ENCODE assay signal across 18 mouse cellular contexts in the genomic region with DNA sequence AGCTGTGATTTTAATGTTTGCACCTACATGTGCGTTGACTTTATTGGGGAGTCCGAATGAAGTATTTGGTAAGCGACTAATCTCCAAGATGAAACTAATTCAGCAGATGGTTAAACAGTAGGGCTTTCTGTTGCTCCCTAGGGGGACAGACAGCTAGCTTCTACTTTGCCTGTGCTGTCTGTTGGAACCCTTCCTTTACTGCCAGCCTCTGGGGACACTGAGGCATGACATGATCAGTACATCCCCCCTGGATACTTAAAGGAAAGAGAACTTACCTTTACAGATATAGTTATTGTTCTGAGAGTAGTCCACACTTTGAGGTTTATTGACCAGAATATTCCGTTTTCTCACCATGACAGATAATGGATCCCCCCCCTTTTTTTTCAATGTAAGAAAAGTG.
DNase-seq lines count a peak whose midpoint lies in the region; ATAC-seq and TF ChIP-seq lines count a peak whose summit lies in the region.
"Had no signal": no experiment of that assay in that cellular context is flagged by ENCODE, and none has a peak within 500 bp of the region (broad histone marks: within the 10 kb centered on the region; RNA-seq: fewer than 3 reads in every experiment).

No protein-coding gene starts in this region.

- no peaks in the 10 kb centered on the region for H3K36me3 ChIP-seq in midbrain, postnatal 0 days (ENCODE audit: insufficient read depth, low read length)
- no peaks in the 10 kb centered on the region for H3K36me3 ChIP-seq in midbrain, embryonic 15.5 days (replicated peaks)
- no peaks in the 10 kb centered on the region for H3K36me3 ChIP-seq in neural tube, embryonic 15.5 days
- H3K36me3 ChIP-seq: embryonic facial prominence, embryonic 10.5 days; embryonic facial prominence, embryonic 12.5 days; forebrain, embryonic 15.5 days had no signal

- no peaks in the 10 kb centered on the region for H3K9me3 ChIP-seq in midbrain, postnatal 0 days (ENCODE audit: low read length)
- no peaks in the 10 kb centered on the region for H3K9me3 ChIP-seq in midbrain, embryonic 15.5 days
- no peaks in the 10 kb centered on the region for H3K9me3 ChIP-seq in neural tube, embryonic 15.5 days (replicated peaks)
- H3K9me3 ChIP-seq: embryonic facial prominence, embryonic 10.5 days; embryonic facial prominence, embryonic 12.5 days; forebrain, embryonic 13.5 days; forebrain, embryonic 15.5 days had no signal

- H3K27me3 ChIP-seq in midbrain, postnatal 0 days (ENCODE audit: insufficient read depth, low read length), result no peaks in the 10 kb centered on the region
- H3K27me3 ChIP-seq in midbrain, embryonic 15.5 days (replicated peaks), result no peaks in the 10 kb centered on the region
- H3K27me3 ChIP-seq in neural tube, embryonic 15.5 days (replicated peaks), result no peaks in the 10 kb centered on the region
- H3K27me3 ChIP-seq: embryonic facial prominence, embryonic 12.5 days; forebrain, embryonic 13.5 days; forebrain, embryonic 15.5 days had no signal

- TF ChIP-seq CTCF in midbrain, postnatal 0 days (IDR thresholded peaks at IDR 0.05), result no peak

- WGBS in midbrain, postnatal 0 days, result 88% methylated on average over 4 of the region's 4 CpGs
- 88% methylated on average over 4 of the region's 4 CpGs for WGBS in midbrain, embryonic 15.5 days
- 60% methylated on average over 4 of the region's 4 CpGs for WGBS in neural tube, embryonic 15.5 days

- no peak overlapping the region for H3K4me3 ChIP-seq in midbrain, postnatal 0 days (ENCODE audit: low read depth, low read length)
- H3K4me3 ChIP-seq in midbrain, embryonic 15.5 days, result no peak overlapping the region
- no peak overlapping the region for H3K4me3 ChIP-seq in neural tube, embryonic 15.5 days (replicated peaks)
- H3K4me3 ChIP-seq: embryonic facial prominence, embryonic 12.5 days; forebrain, embryonic 13.5 days; forebrain, embryonic 15.5 days had no signal

- no peak for ATAC-seq in midbrain, postnatal 0 days (ENCODE audit: low FRiP score)
- ATAC-seq in midbrain, embryonic 15.5 days (replicated peaks), result no peak
- ATAC-seq in neural tube, embryonic 15.5 days (ENCODE audit: low FRiP score), result peak; percentile 80

- H3K9ac ChIP-seq in midbrain, postnatal 0 days (replicated peaks; ENCODE audit: low read length, poor library complexity, severe bottlenecking), result no peak overlapping the region
- H3K9ac ChIP-seq in midbrain, embryonic 15.5 days, result no peak overlapping the region
- H3K9ac ChIP-seq in neural tube, embryonic 15.5 days (replicated peaks), result no peak overlapping the region
- H3K9ac ChIP-seq: embryonic facial prominence, embryonic 12.5 days; forebrain, embryonic 13.5 days; forebrain, embryonic 15.5 days had no signal

- no peaks in the 10 kb centered on the region for H3K4me1 ChIP-seq in midbrain, postnatal 0 days (ENCODE audit: insufficient read depth, low read length)
- peaks cover 8% of the 10 kb centered on the region for H3K4me1 ChIP-seq in midbrain, embryonic 15.5 days
- peaks cover 9% of the 10 kb centered on the region for H3K4me1 ChIP-seq in neural tube, embryonic 15.5 days

- DNase-seq in midbrain, postnatal 0 days (ENCODE audit: low spot score), result peak; percentile 15
- DNase-seq in retina, embryonic 14.5 days (ENCODE audit: low spot score), result peak; percentile 8
- DNase-seq in retina, postnatal 1 day, result no peak
- DNase-seq in right cerebral cortex, adult 2 months (ENCODE audit: low spot score in 2 of 2), result no peak
- DNase-seq: adrenal gland, adult 2 months; adrenal gland, postnatal 10 days; adrenal gland, postnatal 25 days; cerebellum, adult 11 months; cerebellum, adult 18-20 months; cerebellum, adult 8-10 months; cerebellum, adult 9-11 months; cerebellum, postnatal 25 days had no signal

- H3K27ac ChIP-seq in midbrain, postnatal 0 days (ENCODE audit: low read depth, low read length), result no peak overlapping the region
- no peak overlapping the region for H3K27ac ChIP-seq in midbrain, embryonic 15.5 days
- H3K27ac ChIP-seq in neural tube, embryonic 15.5 days (replicated peaks), result no peak overlapping the region
- H3K27ac ChIP-seq: embryonic facial prominence, embryonic 10.5 days; embryonic facial prominence, embryonic 12.5 days; forebrain, embryonic 15.5 days had no signal

- H3K4me2 ChIP-seq in midbrain, postnatal 0 days (ENCODE audit: low read depth, low read length, poor library complexity, severe bottlenecking), result no peak overlapping the region
- H3K4me2 ChIP-seq in midbrain, embryonic 15.5 days, result no peak overlapping the region
- H3K4me2 ChIP-seq in neural tube, embryonic 15.5 days, result no peak overlapping the region
- H3K4me2 ChIP-seq: forebrain, embryonic 15.5 days had no signal

Comparison
In these comparisons a context has a peak if more than half of its experiments do, and no peak if none do; other contexts are left out.
1. DNase-seq: peak in midbrain, postnatal 0 days (single experiment) and retina, embryonic 14.5 days (single experiment); none in retina, postnatal 1 day (single experiment) and right cerebral cortex, adult 2 months (0 of 2).